ENCODE assay signal across 9 mouse cellular contexts in genomic region chr17:12880178-12880577, GRCm38 (mm10). TPM values are rescaled to one million over a fixed set of nuclear protein-coding genes. Genes with fewer than 3 reads are reported as not detected.
A peak's percentile ranks its signal among the peaks of the same experiment; 100 is the strongest.
DNase-seq lines count a peak whose midpoint lies in the region; ATAC-seq lines count a peak whose summit lies in the region.
"Had no signal": no experiment of that assay in that cellular context is flagged by ENCODE, and none has a peak within 500 bp of the region (broad histone marks: within the 10 kb centered on the region; RNA-seq: fewer than 3 reads in every experiment).

No protein-coding gene starts in this region.

- peak; percentile 62 for DNase-seq in c-Kit-negative CD71-positive TER-119-positive erythroid progenitor cells, embryonic 14.5 days (ENCODE audit: low read depth, low spot score)
- peak; percentile 84 for DNase-seq in forebrain, embryonic 11.5 days (ENCODE audit: low spot score)
- DNase-seq in kidney, postnatal 14 days, result peak; percentile 90
- DNase-seq in natural killer cell, adult 2 months (ENCODE audit: low spot score in 2 of 2), result peak; percentile 66 to 76

- WGBS in forebrain, embryonic 11.5 days, result 4% methylated on average over 14 of the region's 14 CpGs
- 2% methylated on average over 14 of the region's 14 CpGs for WGBS in heart, embryonic 15.5 days
- WGBS in liver, embryonic 12.5 days (ENCODE audit: insufficient replicate concordance), result 3% methylated on average over 14 of the region's 14 CpGs
- WGBS in stomach, embryonic 15.5 days, result 4% methylated on average over 14 of the region's 14 CpGs

- peak; percentile 96 for ATAC-seq in CD4-positive, CD25-positive, alpha-beta regulatory T cell, adult 4 months
- ATAC-seq in forebrain, embryonic 11.5 days (replicated peaks; ENCODE audit: low FRiP score), result peak; percentile 75; the same call in 1 of the 2 replicates
- no peak; the same call in 1 of the 2 replicates for ATAC-seq in heart, embryonic 15.5 days (replicated peaks; ENCODE audit: insufficient number of reproducible peaks, insufficient read depth, low FRiP score, low read depth)
- ATAC-seq in liver, embryonic 12.5 days, result peak; percentile 67
- ATAC-seq in stomach, embryonic 15.5 days (ENCODE audit: insufficient read depth, low FRiP score, low read depth), result peak; percentile 50; the same call in 1 of the 2 replicates

- no peaks in the 10 kb centered on the region for H3K9me3 ChIP-seq in forebrain, embryonic 11.5 days (ENCODE audit: control insufficient read depth, low read length)
- no peaks in the 10 kb centered on the region for H3K9me3 ChIP-seq in heart, embryonic 15.5 days (replicated peaks)
- no peaks in the 10 kb centered on the region for H3K9me3 ChIP-seq in liver, embryonic 12.5 days (replicated peaks)
- H3K9me3 ChIP-seq in stomach, embryonic 15.5 days, result no peaks in the 10 kb centered on the region

- no peak overlapping the region for H3K27ac ChIP-seq in forebrain, embryonic 11.5 days (ENCODE audit: low read depth, low read length)
- no peak overlapping the region for H3K27ac ChIP-seq in heart, embryonic 15.5 days
- H3K27ac ChIP-seq in liver, embryonic 12.5 days, result no peak overlapping the region
- no peak overlapping the region for H3K27ac ChIP-seq in stomach, embryonic 15.5 days

- no peaks in the 10 kb centered on the region for H3K27me3 ChIP-seq in forebrain, embryonic 11.5 days (ENCODE audit: control insufficient read depth, insufficient read depth, low read length)
- H3K27me3 ChIP-seq in heart, embryonic 15.5 days, result peaks cover 4% of the 10 kb centered on the region; the same call in 1 of the 2 replicates
- H3K27me3 ChIP-seq in liver, embryonic 12.5 days (replicated peaks), result peaks cover 9% of the 10 kb centered on the region; the same call in 1 of the 2 replicates
- no peaks in the 10 kb centered on the region for H3K27me3 ChIP-seq in stomach, embryonic 15.5 days (replicated peaks)

- 0 out of 2 replicates have a peak overlapping the region, but pooled peaks have one; percentile 5 for H3K4me2 ChIP-seq in forebrain, embryonic 11.5 days (ENCODE audit: low read depth, low read length, severe bottlenecking)
- H3K4me2 ChIP-seq in heart, embryonic 15.5 days, result peak overlapping the region; percentile 64
- peak overlapping the region; percentile 42 for H3K4me2 ChIP-seq in liver, embryonic 12.5 days
- peak overlapping the region; percentile 43 for H3K4me2 ChIP-seq in stomach, embryonic 15.5 days

- H3K9ac ChIP-seq in forebrain, embryonic 11.5 days (ENCODE audit: low read length), result no peak overlapping the region
- H3K9ac ChIP-seq in heart, embryonic 15.5 days, result peak overlapping the region; percentile 41
- peak overlapping the region; percentile 22; the same call in 1 of the 2 replicates for H3K9ac ChIP-seq in liver, embryonic 12.5 days
- H3K9ac ChIP-seq in stomach, embryonic 15.5 days, result no peak overlapping the region

- H3K4me3 ChIP-seq in forebrain, embryonic 11.5 days (ENCODE audit: low read depth, low read length), result no peak overlapping the region
- H3K4me3 ChIP-seq in heart, embryonic 15.5 days, result peak overlapping the region; percentile 19
- no peak overlapping the region for H3K4me3 ChIP-seq in liver, embryonic 12.5 days
- no peak overlapping the region; the same call in 1 of the 2 replicates for H3K4me3 ChIP-seq in stomach, embryonic 15.5 days (replicated peaks)
- H3K4me3 ChIP-seq: erythroblast, embryonic 14.5 days had no signal

- no peaks in the 10 kb centered on the region for H3K36me3 ChIP-seq in forebrain, embryonic 11.5 days (ENCODE audit: control insufficient read depth, insufficient read depth, low read length)
- H3K36me3 ChIP-seq in heart, embryonic 15.5 days, result no peaks in the 10 kb centered on the region
- H3K36me3 ChIP-seq in liver, embryonic 12.5 days, result no peaks in the 10 kb centered on the region
- no peaks in the 10 kb centered on the region for H3K36me3 ChIP-seq in stomach, embryonic 15.5 days

- H3K4me1 ChIP-seq in forebrain, embryonic 11.5 days (replicated peaks; ENCODE audit: control insufficient read depth, insufficient read depth, low read length), result no peaks in the 10 kb centered on the region
- no peaks in the 10 kb centered on the region; the same call in 1 of the 2 replicates for H3K4me1 ChIP-seq in heart, embryonic 15.5 days (replicated peaks)
- 0 out of 2 replicates have a peak, but pooled peaks cover 5% of the 10 kb centered on the region for H3K4me1 ChIP-seq in liver, embryonic 12.5 days
- no peaks in the 10 kb centered on the region for H3K4me1 ChIP-seq in stomach, embryonic 15.5 days

RNA-seq across cellular contexts. Expression of gene Mrgprh, which starts 4.3 kb away (rescaled TPM):
- polyA plus RNA-seq in CD4-positive, CD25-positive, alpha-beta regulatory T cell, adult 4 months (2017; shearing (Covaris generic)), result not detected
- polyA plus RNA-seq in forebrain, embryonic 11.5 days (2014; fragmentation: Nextera tagmentation; extraction: Ambion mirVana), result not detected in 2 replicates
- polyA plus RNA-seq in heart, embryonic 15.5 days (2015; fragmentation: Nextera tagmentation; extraction: Ambion mirVana), result 0.08 TPM in 1 of 2 replicates, not detected in the other
- polyA plus RNA-seq in liver, embryonic 12.5 days (2016; fragmentation: Nextera tagmentation; extraction: Ambion mirVana), result not detected in 2 replicates
- polyA plus RNA-seq in stomach, embryonic 15.5 days (2015; fragmentation: Nextera tagmentation; extraction: Ambion mirVana), result 0.06 TPM in 1 of 2 replicates, not detected in the other
- polyA plus RNA-seq: erythroblast, embryonic 14.5 days had no signal

RNA-seq across cellular contexts. Expression of gene Mas1, which starts 12.2 kb away (rescaled TPM):
- under 1 TPM in 1 of 2 experiments, not detected in 1; 0.62 TPM for polyA plus RNA-seq in CD4-positive, CD25-positive, alpha-beta regulatory T cell, adult 4 months (2017; shearing (Covaris generic))
- 0.29 TPM in 1 of 2 replicates, not detected in the other for polyA plus RNA-seq in forebrain, embryonic 11.5 days (2014; fragmentation: Nextera tagmentation; extraction: Ambion mirVana)
- polyA plus RNA-seq in heart, embryonic 15.5 days (2015; fragmentation: Nextera tagmentation; extraction: Ambion mirVana), result 0.49 and 0.66 TPM in 2 replicates
- 0.12 and 0.44 TPM in 2 replicates for polyA plus RNA-seq in liver, embryonic 12.5 days (2016; fragmentation: Nextera tagmentation; extraction: Ambion mirVana)
- 0.82 and 1.2 TPM in 2 replicates for polyA plus RNA-seq in stomach, embryonic 15.5 days (2015; fragmentation: Nextera tagmentation; extraction: Ambion mirVana)
- polyA plus RNA-seq: erythroblast, embryonic 14.5 days had no signal

RNA-seq across cellular contexts. Expression of gene Pnldc1, which starts 29.9 kb away (rescaled TPM):
- polyA plus RNA-seq in CD4-positive, CD25-positive, alpha-beta regulatory T cell, adult 4 months (2017; shearing (Covaris generic)), result 1 to 10 TPM in 1 of 2 experiments, under 1 TPM in 1; 0.55 to 1.3 TPM
- 1.8 and 2.3 TPM in 2 replicates for polyA plus RNA-seq in forebrain, embryonic 11.5 days (2014; fragmentation: Nextera tagmentation; extraction: Ambion mirVana)
- polyA plus RNA-seq in heart, embryonic 15.5 days (2015; fragmentation: Nextera tagmentation; extraction: Ambion mirVana), result 0.77 and 1.3 TPM in 2 replicates
- polyA plus RNA-seq in liver, embryonic 12.5 days (2016; fragmentation: Nextera tagmentation; extraction: Ambion mirVana), result 0.72 and 1.5 TPM in 2 replicates
- 1.0 and 1.3 TPM in 2 replicates for polyA plus RNA-seq in stomach, embryonic 15.5 days (2015; fragmentation: Nextera tagmentation; extraction: Ambion mirVana)

RNA-seq across cellular contexts. Expression of gene Tcp1, which starts 35.3 kb away (rescaled TPM):
- polyA plus RNA-seq in CD4-positive, CD25-positive, alpha-beta regulatory T cell, adult 4 months (2017; shearing (Covaris generic)), result 100 to 1,000 TPM; 221 to 225 TPM
- 497 and 535 TPM in 2 replicates for polyA plus RNA-seq in forebrain, embryonic 11.5 days (2014; fragmentation: Nextera tagmentation; extraction: Ambion mirVana)
- polyA plus RNA-seq in heart, embryonic 15.5 days (2015; fragmentation: Nextera tagmentation; extraction: Ambion mirVana), result 283 and 316 TPM in 2 replicates
- 404 and 413 TPM in 2 replicates for polyA plus RNA-seq in liver, embryonic 12.5 days (2016; fragmentation: Nextera tagmentation; extraction: Ambion mirVana)
- polyA plus RNA-seq in stomach, embryonic 15.5 days (2015; fragmentation: Nextera tagmentation; extraction: Ambion mirVana), result 369 and 399 TPM in 2 replicates

RNA-seq across cellular contexts. Expression of gene Mrpl18, which starts 36.0 kb away (rescaled TPM):
- polyA plus RNA-seq in CD4-positive, CD25-positive, alpha-beta regulatory T cell, adult 4 months (2017; shearing (Covaris generic)), result 100 to 1,000 TPM; 187 to 190 TPM
- polyA plus RNA-seq in forebrain, embryonic 11.5 days (2014; fragmentation: Nextera tagmentation; extraction: Ambion mirVana), result 172 and 187 TPM in 2 replicates
- polyA plus RNA-seq in heart, embryonic 15.5 days (2015; fragmentation: Nextera tagmentation; extraction: Ambion mirVana), result 165 and 199 TPM in 2 replicates
- polyA plus RNA-seq in liver, embryonic 12.5 days (2016; fragmentation: Nextera tagmentation; extraction: Ambion mirVana), result 189 and 194 TPM in 2 replicates
- 147 and 163 TPM in 2 replicates for polyA plus RNA-seq in stomach, embryonic 15.5 days (2015; fragmentation: Nextera tagmentation; extraction: Ambion mirVana)

Comparison
In these comparisons a context has a peak if more than half of its experiments do, and no peak if none do; other contexts are left out.
1. H3K4me2 ChIP-seq: peak in every context shown above with its lines; median percentile 64 in heart, embryonic 15.5 days; 43 in stomach, embryonic 15.5 days; 42 in liver, embryonic 12.5 days; 5 in forebrain, embryonic 11.5 days.
2. H3K9ac ChIP-seq: peak in heart, embryonic 15.5 days (single experiment) and liver, embryonic 12.5 days (single experiment); none in forebrain, embryonic 11.5 days (single experiment) and stomach, embryonic 15.5 days (single experiment).
3. Peak in every context shown above with its lines, with median percentiles within 50 percentile points of each other: DNase-seq.